Mouse (Mus musculus): ENCODE measurements around the gene Raver2.

DNA sequence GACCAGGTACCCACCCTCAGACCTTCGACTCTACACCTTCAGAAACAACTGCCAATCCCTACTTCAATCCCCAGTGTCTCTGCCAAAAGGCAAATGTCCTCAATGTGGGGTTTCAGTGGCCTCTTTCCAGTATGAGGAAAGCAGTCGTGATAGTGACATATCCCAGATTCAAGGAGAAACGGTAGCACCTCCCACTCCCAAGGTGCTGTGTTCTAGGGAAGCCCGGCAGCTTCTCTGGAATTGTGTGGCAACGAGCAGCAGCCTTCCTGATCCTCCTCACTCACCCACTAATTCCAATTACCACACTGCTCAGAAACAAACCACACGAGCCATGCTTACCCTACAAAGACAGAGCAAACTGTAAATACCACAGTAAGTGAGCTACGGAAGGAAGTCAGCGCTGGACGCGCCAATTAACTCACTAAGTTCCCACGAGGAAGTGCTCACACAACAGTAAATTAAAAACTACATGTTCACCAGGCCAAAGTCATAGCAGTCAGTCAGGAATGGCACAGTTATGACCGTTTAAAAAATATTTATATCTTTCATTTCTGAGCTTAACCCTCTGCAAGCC, 90.5 kb downstream of the Raver2 start:
- TF ChIP-seq POLR2A (IDR thresholded peaks at IDR 0.05; ENCODE audit: low read depth, low read length): no peak
- no peak for TF ChIP-seq UBTF (IDR thresholded peaks at IDR 0.05; ENCODE audit: low read depth, low read length)
- TF ChIP-seq USF1 (IDR thresholded peaks at IDR 0.05; ENCODE audit: low read depth, low read length): no peak
- no peak for TF ChIP-seq POLR2AphosphoS2 (IDR thresholded peaks at IDR 0.05; ENCODE audit: low read depth, low read length)
- TF ChIP-seq CTCF (conservative IDR thresholded peaks at IDR 0.05 in 1 of 2, IDR thresholded peaks at IDR 0.05 in 1 of 2; ENCODE audit: low read depth in 2 of 2, low read length in 2 of 2): no peak
- no peak for TF ChIP-seq EP300 (IDR thresholded peaks at IDR 0.05; ENCODE audit: low read length)
- no peak for TF ChIP-seq SMC3 (IDR thresholded peaks at IDR 0.05; ENCODE audit: low read depth, low read length)
- TF ChIP-seq NELFE (IDR thresholded peaks at IDR 0.05; ENCODE audit: low read depth, low read length): no peak
- TF ChIP-seq MAZ (IDR thresholded peaks at IDR 0.05; ENCODE audit: low read depth, low read length): no peak
- no peak for TF ChIP-seq GABPA (IDR thresholded peaks at IDR 0.05; ENCODE audit: insufficient replicate concordance, low read depth, low read length)
- TF ChIP-seq ELF1 (IDR thresholded peaks at IDR 0.05; ENCODE audit: low read depth, low read length): no peak
- TF ChIP-seq E2F4 (IDR thresholded peaks at IDR 0.05; ENCODE audit: insufficient replicate concordance, low read depth, low read length): no peak
